Mouse (Mus musculus): ENCODE data around the gene Actl11. TPM values are rescaled to one million over a fixed set of nuclear protein-coding genes. Genes with fewer than 3 reads are reported as not detected.

Actl11 gene
- not detected in 2 replicates for polyA plus RNA-seq (2014; fragmentation: Nextera tagmentation; extraction: Ambion mirVana)

DNA sequence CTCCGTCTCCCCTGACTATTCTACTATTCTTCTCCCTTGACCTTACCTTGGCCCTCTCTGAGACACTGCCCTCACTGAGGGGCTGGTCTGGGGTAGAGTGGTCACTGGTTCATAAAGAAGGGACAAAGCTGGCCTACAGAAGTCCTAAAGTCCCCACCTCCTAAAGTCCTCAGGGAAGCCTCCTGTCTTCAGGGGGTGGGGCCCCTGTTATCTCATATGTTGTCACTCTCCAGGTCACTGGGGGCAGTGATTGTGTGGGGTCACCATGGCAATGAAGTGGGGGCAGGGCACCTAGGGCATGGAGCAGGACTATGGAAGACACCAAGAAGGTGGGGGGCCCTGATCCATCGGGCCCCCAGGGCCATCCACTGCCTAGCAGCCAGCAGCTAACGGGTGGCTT, at the start of gene Actl11:
Gene Actl11, plus strand, starts transcription at position 301 of the 400 bp plus-strand sequence.
- 84% methylated on average over 3 of the region's 3 CpGs for WGBS
- Histone ChIP-seq H3K4me3 (ENCODE audit: low read depth, low read length) (no peak within 1 kb of the TSS), H3K4me1 (replicated peaks; ENCODE audit: control insufficient read depth, insufficient read depth, low read length) (0 out of 2 replicates have a peak, but pooled peaks cover 2% of the 10 kb centered on the region)

GRCm38 (mm10) chr9:107880411-107880810, 47.9 kb upstream of the Actl11 start:
- Histone ChIP-seq H3K4me1 (replicated peaks; ENCODE audit: control insufficient read depth, insufficient read depth, low read length) (no peaks in the 10 kb centered on the region), H3K27ac (ENCODE audit: low read depth, low read length) (no peak overlapping the region), H3K4me3 (ENCODE audit: low read depth, low read length) (no peak overlapping the region), H3K36me3 (ENCODE audit: control insufficient read depth, insufficient read depth, low read length) (no peaks in the 10 kb centered on the region), H3K27me3 (ENCODE audit: control insufficient read depth, insufficient read depth, low read length) (no peaks in the 10 kb centered on the region), H3K4me2 (ENCODE audit: low read depth, low read length, severe bottlenecking) (no peak overlapping the region), H3K9me3 (ENCODE audit: control insufficient read depth, low read length) (no peaks in the 10 kb centered on the region), H3K9ac (ENCODE audit: low read length) (no peak overlapping the region)
- no peak for ATAC-seq (replicated peaks; ENCODE audit: low FRiP score)
- 78% methylated on average over 4 of the region's 4 CpGs for WGBS
- DNase-seq (ENCODE audit: low spot score), result no peak

More for the DNA sequence above, at the start of gene Actl11:
- Histone ChIP-seq H3K27me3 (ENCODE audit: control insufficient read depth, insufficient read depth, low read length) (no peaks in the 10 kb centered on the region), H3K9ac (ENCODE audit: low read length) (no peak within 1 kb of the TSS), H3K36me3 (ENCODE audit: control insufficient read depth, insufficient read depth, low read length) (no peaks in the 10 kb centered on the region), H3K9me3 (ENCODE audit: control insufficient read depth, low read length) (no peaks in the 10 kb centered on the region), H3K27ac (ENCODE audit: low read depth, low read length) (no peak within 1 kb of the TSS), H3K4me2 (ENCODE audit: low read depth, low read length, severe bottlenecking) (no peak within 1 kb of the TSS)
- no peak for DNase-seq (ENCODE audit: low spot score)
- no peak for ATAC-seq (replicated peaks; ENCODE audit: low FRiP score)

DNA sequence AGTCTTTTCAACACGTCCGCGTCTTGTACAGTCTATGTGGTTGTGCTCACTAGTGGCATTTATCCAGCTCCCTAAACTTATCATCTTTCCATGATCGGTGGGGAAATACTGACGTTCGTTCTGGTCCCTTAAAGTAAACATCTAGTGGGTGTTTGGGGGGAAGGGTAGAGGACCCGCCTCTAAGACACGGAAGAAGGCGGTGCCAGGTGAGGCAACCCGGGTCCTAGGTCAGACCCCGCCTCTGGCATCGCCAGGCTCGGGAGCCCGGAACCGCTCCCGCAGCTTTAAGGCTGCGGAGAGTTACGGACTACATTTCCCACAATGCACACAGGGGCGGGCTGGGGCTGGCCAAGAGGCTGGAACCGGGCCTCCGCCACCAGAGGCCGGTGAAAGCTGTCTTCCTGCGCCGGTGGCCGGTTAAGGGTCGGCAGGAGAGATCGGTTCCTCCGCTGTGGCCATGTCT, 40.4 kb upstream of the Actl11 start, which contains the start of gene Mon1a:
Gene Mon1a, plus strand, starts transcription at position 348 of the 463 bp plus-strand sequence.
- WGBS, result under 1% methylated on average over 28 of the region's 28 CpGs
- Histone ChIP-seq H3K27me3 (ENCODE audit: control insufficient read depth, insufficient read depth, low read length) (peaks cover 2% of the 10 kb centered on the region), H3K4me3 (ENCODE audit: low read depth, low read length) (peak within 1 kb of the TSS; percentile 70), H3K27ac (ENCODE audit: low read depth, low read length) (no peak within 1 kb of the TSS), H3K4me1 (replicated peaks; ENCODE audit: control insufficient read depth, insufficient read depth, low read length) (no peaks in the 10 kb centered on the region; the same call in 1 of the 2 replicates), H3K4me2 (ENCODE audit: low read depth, low read length, severe bottlenecking) (peak within 1 kb of the TSS; percentile 90), H3K36me3 (ENCODE audit: control insufficient read depth, insufficient read depth, low read length) (no peaks in the 10 kb centered on the region), H3K9me3 (ENCODE audit: control insufficient read depth, low read length) (no peaks in the 10 kb centered on the region), H3K9ac (ENCODE audit: low read length) (peak within 1 kb of the TSS; percentile 75)
- DNase-seq (ENCODE audit: low spot score) (peak; percentile 87), ATAC-seq (replicated peaks; ENCODE audit: low FRiP score) (peak; percentile 96)

DNA sequence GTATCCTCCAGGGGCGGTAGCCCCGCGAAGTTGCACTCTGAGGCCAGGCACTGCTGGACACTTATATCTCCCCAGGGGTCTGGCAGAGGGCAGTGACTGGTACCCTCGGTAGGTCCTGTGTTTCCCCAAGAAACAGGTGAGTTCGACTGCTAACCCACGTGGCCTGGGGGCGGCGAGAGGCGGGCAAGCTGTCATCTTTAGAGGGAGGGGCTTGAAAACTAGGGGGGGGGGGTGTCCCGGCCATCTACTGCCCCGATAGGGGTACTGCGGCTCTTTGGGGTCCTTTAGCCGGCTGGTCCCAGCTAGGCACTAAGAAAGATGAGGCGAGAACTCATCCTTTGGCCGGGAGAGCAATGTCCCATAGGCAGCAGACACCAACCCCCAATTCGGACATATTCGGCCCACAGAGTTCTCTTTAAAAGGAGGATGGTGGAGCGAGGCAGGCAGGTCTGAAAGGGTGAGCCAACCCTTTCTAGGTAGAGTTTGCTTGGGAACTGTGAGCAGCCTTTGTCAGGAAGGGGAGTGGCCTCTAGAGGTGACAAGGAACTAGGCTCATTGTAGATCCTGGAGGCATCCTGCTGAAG, 39.9 kb upstream of the Actl11 start:
- H3K4me2 ChIP-seq (ENCODE audit: low read depth, low read length, severe bottlenecking), result peak overlapping the region; percentile 90
- H3K27ac ChIP-seq (ENCODE audit: low read depth, low read length), result no peak overlapping the region
- peak; percentile 55 for ATAC-seq (replicated peaks; ENCODE audit: low FRiP score)

GRCm38 (mm10) chr9:107890260-107890659, 38.0 kb upstream of the Actl11 start:
- Histone ChIP-seq H3K9ac (ENCODE audit: low read length) (no peak overlapping the region), H3K9me3 (ENCODE audit: control insufficient read depth, low read length) (no peaks in the 10 kb centered on the region), H3K4me3 (ENCODE audit: low read depth, low read length) (no peak overlapping the region), H3K4me1 (replicated peaks; ENCODE audit: control insufficient read depth, insufficient read depth, low read length) (no peaks in the 10 kb centered on the region; the same call in 1 of the 2 replicates), H3K27ac (ENCODE audit: low read depth, low read length) (no peak overlapping the region), H3K4me2 (ENCODE audit: low read depth, low read length, severe bottlenecking) (no peak overlapping the region), H3K27me3 (ENCODE audit: control insufficient read depth, insufficient read depth, low read length) (peaks cover 2% of the 10 kb centered on the region), H3K36me3 (ENCODE audit: control insufficient read depth, insufficient read depth, low read length) (no peaks in the 10 kb centered on the region)
- DNase-seq (ENCODE audit: low spot score) (no peak), ATAC-seq (replicated peaks; ENCODE audit: low FRiP score) (no peak)
- WGBS, result 91% methylated on average over 6 of the region's 6 CpGs

More for the DNA sequence above, 39.9 kb upstream of the Actl11 start:
- H3K9me3 ChIP-seq (ENCODE audit: control insufficient read depth, low read length), result no peaks in the 10 kb centered on the region
- H3K36me3 ChIP-seq (ENCODE audit: control insufficient read depth, insufficient read depth, low read length), result no peaks in the 10 kb centered on the region
- H3K9ac ChIP-seq (ENCODE audit: low read length), result peak overlapping the region; percentile 75
- no peaks in the 10 kb centered on the region; the same call in 1 of the 2 replicates for H3K4me1 ChIP-seq (replicated peaks; ENCODE audit: control insufficient read depth, insufficient read depth, low read length)
- DNase-seq (ENCODE audit: low spot score), result peak; percentile 74
- H3K27me3 ChIP-seq (ENCODE audit: control insufficient read depth, insufficient read depth, low read length), result peaks cover 2% of the 10 kb centered on the region
- peak overlapping the region; percentile 70 for H3K4me3 ChIP-seq (ENCODE audit: low read depth, low read length)
- 0% methylated on average over 18 of the region's 18 CpGs for WGBS

DNA sequence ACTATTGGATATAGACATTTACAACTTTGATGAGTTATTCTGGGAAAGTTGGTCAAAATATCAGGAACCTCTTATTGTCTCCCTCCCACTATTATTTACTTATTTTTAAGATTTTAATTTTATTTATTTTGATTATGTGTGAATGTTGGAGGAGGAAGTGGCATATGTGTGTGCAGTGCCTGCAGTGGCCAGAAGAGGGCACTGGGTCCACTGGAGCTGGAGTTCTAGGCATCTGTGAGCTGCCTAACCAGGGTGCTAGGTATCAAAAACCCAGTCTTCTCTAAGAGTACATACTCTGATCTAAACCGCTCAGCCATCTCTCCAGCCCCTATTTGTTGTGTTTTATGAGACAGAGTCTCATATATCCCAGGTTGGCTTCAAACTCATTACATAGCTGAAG, 37.2 kb upstream of the Actl11 start:
- DNase-seq (ENCODE audit: low spot score) (no peak), ATAC-seq (replicated peaks; ENCODE audit: low FRiP score) (no peak)
- Histone ChIP-seq H3K9ac (ENCODE audit: low read length) (no peak overlapping the region), H3K27ac (ENCODE audit: low read depth, low read length) (no peak overlapping the region), H3K4me3 (ENCODE audit: low read depth, low read length) (no peak overlapping the region), H3K9me3 (ENCODE audit: control insufficient read depth, low read length) (no peaks in the 10 kb centered on the region), H3K4me2 (ENCODE audit: low read depth, low read length, severe bottlenecking) (no peak overlapping the region), H3K4me1 (replicated peaks; ENCODE audit: control insufficient read depth, insufficient read depth, low read length) (no peaks in the 10 kb centered on the region; the same call in 1 of the 2 replicates), H3K27me3 (ENCODE audit: control insufficient read depth, insufficient read depth, low read length) (peaks cover 2% of the 10 kb centered on the region), H3K36me3 (ENCODE audit: control insufficient read depth, insufficient read depth, low read length) (no peaks in the 10 kb centered on the region)
- 100% methylated on average over 1 of the region's 1 CpGs for WGBS

- DNase-seq (ENCODE audit: low spot score) (no peak), ATAC-seq (replicated peaks; ENCODE audit: low FRiP score) (no peak)
- H3K27me3 ChIP-seq (ENCODE audit: control insufficient read depth, insufficient read depth, low read length), result peaks cover 18% of the 10 kb centered on the region
- no peaks in the 10 kb centered on the region for H3K36me3 ChIP-seq (ENCODE audit: control insufficient read depth, insufficient read depth, low read length)
- 89% methylated on average over 10 of the region's 10 CpGs for WGBS
- H3K27ac ChIP-seq (ENCODE audit: low read depth, low read length), result no peak overlapping the region
- no peak overlapping the region for H3K4me3 ChIP-seq (ENCODE audit: low read depth, low read length)
- H3K9ac ChIP-seq (ENCODE audit: low read length), result no peak overlapping the region
- H3K4me2 ChIP-seq (ENCODE audit: low read depth, low read length, severe bottlenecking), result no peak overlapping the region
- H3K4me1 ChIP-seq (replicated peaks; ENCODE audit: control insufficient read depth, insufficient read depth, low read length), result peaks cover 4% of the 10 kb centered on the region; the same call in 1 of the 2 replicates
- H3K9me3 ChIP-seq (ENCODE audit: control insufficient read depth, low read length), result no peaks in the 10 kb centered on the region
Observed at GRCm38 (mm10) chr9:107898563-107898962, 29.7 kb upstream of the Actl11 start.

GRCm38 (mm10) chr9:107899855-107900254, 28.4 kb upstream of the Actl11 start:
- Histone ChIP-seq H3K4me3 (ENCODE audit: low read depth, low read length) (no peak overlapping the region), H3K4me2 (ENCODE audit: low read depth, low read length, severe bottlenecking) (no peak overlapping the region), H3K4me1 (replicated peaks; ENCODE audit: control insufficient read depth, insufficient read depth, low read length) (peaks cover 4% of the 10 kb centered on the region; the same call in 1 of the 2 replicates), H3K9ac (ENCODE audit: low read length) (no peak overlapping the region), H3K36me3 (ENCODE audit: control insufficient read depth, insufficient read depth, low read length) (no peaks in the 10 kb centered on the region), H3K27ac (ENCODE audit: low read depth, low read length) (no peak overlapping the region), H3K27me3 (ENCODE audit: control insufficient read depth, insufficient read depth, low read length) (peaks cover 18% of the 10 kb centered on the region), H3K9me3 (ENCODE audit: control insufficient read depth, low read length) (no peaks in the 10 kb centered on the region)
- 71% methylated on average over 12 of the region's 12 CpGs for WGBS
- ATAC-seq (replicated peaks; ENCODE audit: low FRiP score) (no peak), DNase-seq (ENCODE audit: low spot score) (no peak)
